Mouse (Mus musculus): Measurements from ENCODE around the gene G3bp2. TPM values are rescaled to one million over a fixed set of nuclear protein-coding genes. Genes with fewer than 3 reads are reported as not detected.

G3bp2 gene
- polyA plus RNA-seq, 1 experiment from 2014 or later, result 273 TPM

DNA sequence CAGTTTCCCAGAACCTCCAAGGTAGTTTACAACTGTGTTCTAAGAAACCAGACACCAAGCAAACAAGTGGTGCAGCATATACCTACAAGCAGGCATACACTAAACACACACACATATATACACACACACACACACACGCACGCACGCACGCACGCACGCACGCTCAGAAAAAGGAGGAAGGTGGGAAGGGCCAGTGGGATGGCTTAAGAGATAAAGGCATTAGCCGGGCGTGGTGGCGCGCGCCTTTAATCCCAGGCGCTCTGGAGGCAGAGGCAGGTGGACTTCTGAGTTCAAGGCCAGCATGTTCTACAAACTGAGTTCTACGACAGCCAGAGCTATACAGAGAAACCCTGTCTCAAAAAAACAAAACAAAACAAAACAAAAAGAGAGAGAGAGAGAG, 9.5 kb downstream of the G3bp2 start:
- Histone ChIP-seq H3K36me3 (peaks cover 44% of the 10 kb centered on the region), H3K4me3 (no peak overlapping the region), H3K4me1 (0 out of 2 replicates have a peak, but pooled peaks cover 3% of the 10 kb centered on the region), H3K27me3 (ENCODE audit: low read depth, poor library complexity, severe bottlenecking) (no peaks in the 10 kb centered on the region), H3K27ac (replicated peaks) (no peak overlapping the region), H3K9me3 (replicated peaks) (no peaks in the 10 kb centered on the region)
- DNase-seq (ENCODE audit: low spot score), result no peak
- 97% methylated on average over 14 of the region's 14 CpGs for WGBS

DNA sequence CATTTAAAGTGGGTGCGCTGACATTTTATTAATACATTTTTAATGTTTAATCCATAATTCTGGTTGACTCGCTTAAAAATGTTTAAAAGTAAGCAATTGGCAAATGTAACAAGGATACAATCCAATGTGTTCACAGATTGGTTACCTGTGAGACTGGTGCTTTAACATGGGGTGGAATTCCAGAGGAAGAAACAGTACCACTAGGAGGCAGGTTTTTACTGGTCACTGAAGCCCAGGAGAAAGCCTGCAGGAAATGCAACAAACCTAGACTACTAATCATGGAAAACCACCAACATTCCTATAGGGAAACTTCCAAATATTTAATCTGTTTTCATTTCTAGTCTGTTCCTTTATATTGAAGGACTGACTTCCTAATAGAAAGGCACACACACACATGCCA, 20.3 kb downstream of the G3bp2 start:
- H3K36me3 ChIP-seq, result peaks cover 99% of the 10 kb centered on the region
- no peaks in the 10 kb centered on the region for H3K4me1 ChIP-seq
- no peak for DNase-seq (ENCODE audit: low spot score)
- no peaks in the 10 kb centered on the region for H3K27me3 ChIP-seq (ENCODE audit: low read depth, poor library complexity, severe bottlenecking)
- no peak overlapping the region for H3K4me3 ChIP-seq
- no peaks in the 10 kb centered on the region for H3K9me3 ChIP-seq (replicated peaks)
- no peak overlapping the region for H3K27ac ChIP-seq (replicated peaks)
- 94% methylated on average over 2 of the region's 2 CpGs for WGBS

DNA sequence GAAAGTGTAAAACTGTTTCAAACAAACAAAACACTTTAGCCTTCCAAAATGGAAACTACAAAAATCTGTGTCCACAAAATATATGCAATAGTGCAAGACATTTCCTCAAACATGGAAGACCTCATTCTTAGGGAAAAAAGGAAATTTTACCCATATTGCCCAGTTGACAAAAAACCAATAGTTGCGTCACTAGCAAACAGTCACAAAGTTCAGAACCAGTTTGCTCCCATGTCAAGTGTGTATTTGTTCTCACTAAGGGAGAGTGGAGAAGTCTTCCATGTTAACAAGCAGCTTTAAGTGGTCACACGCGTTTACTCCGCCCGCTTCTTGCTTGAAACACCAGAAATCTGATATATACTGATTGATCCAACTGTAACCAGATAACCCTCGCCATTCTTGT, 30.7 kb downstream of the G3bp2 start:
- WGBS, result 97% methylated on average over 6 of the region's 6 CpGs
- H3K27me3 ChIP-seq (ENCODE audit: low read depth, poor library complexity, severe bottlenecking), result no peaks in the 10 kb centered on the region
- DNase-seq (ENCODE audit: low spot score), result no peak
- peaks cover 68% of the 10 kb centered on the region for H3K36me3 ChIP-seq
- no peak overlapping the region for H3K4me3 ChIP-seq
- no peaks in the 10 kb centered on the region for H3K9me3 ChIP-seq (replicated peaks)
- no peaks in the 10 kb centered on the region for H3K4me1 ChIP-seq
- no peak overlapping the region for H3K27ac ChIP-seq (replicated peaks)

DNA sequence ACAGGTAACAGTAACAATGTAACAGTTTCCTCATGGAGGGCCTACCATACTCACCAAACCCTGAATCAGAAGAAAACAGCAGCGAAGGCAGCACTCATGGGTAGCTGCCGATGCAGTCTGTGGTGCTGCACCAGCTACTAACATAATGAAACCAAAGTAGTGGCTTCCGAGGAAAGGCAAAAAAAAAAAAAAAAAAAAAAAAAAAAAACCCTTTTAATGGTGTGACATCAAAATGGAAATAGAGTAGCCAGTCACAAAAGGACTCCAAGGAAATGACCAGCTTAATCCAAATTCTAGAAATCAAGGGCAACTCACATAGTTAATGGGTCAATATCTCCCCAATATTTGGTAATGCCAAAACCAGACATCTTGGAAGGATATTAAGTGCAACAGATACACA, 33.1 kb downstream of the G3bp2 start:
- Histone ChIP-seq H3K4me1 (no peaks in the 10 kb centered on the region), H3K27ac (replicated peaks) (no peak overlapping the region), H3K27me3 (ENCODE audit: low read depth, poor library complexity, severe bottlenecking) (no peaks in the 10 kb centered on the region), H3K4me3 (no peak overlapping the region), H3K36me3 (peaks cover 44% of the 10 kb centered on the region), H3K9me3 (replicated peaks) (no peaks in the 10 kb centered on the region)
- DNase-seq (ENCODE audit: low spot score), result no peak
- 89% methylated on average over 3 of the region's 3 CpGs for WGBS

DNA sequence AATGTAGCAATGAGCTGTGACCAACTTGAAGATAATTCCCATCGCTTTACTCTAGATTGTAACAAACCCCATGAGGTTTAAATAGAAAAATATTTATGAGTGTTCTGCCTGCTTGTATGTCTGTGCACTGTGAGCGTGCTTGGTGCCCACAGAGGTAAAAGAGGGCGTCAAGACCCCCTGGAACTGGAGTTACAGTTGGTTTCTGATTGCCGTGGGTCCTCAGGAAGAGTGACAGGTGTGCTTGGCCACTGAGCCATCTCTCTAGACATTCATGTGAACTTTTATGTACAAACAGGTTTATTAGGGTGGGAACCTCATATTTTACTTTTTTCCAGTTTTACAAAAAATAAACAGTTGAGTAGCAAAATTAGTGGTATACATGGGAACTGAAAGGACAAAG, 39.7 kb downstream of the G3bp2 start, which contains the start of gene Cdkl2:
Cdkl2 (minus strand) TSS at position 101 of the 400 bp plus-strand sequence.
- peak within 1 kb of the TSS; percentile 70; the same call in 1 of the 2 replicates for H3K27ac ChIP-seq (replicated peaks)
- H3K4me3 ChIP-seq, result peak within 1 kb of the TSS; percentile 84

DNA sequence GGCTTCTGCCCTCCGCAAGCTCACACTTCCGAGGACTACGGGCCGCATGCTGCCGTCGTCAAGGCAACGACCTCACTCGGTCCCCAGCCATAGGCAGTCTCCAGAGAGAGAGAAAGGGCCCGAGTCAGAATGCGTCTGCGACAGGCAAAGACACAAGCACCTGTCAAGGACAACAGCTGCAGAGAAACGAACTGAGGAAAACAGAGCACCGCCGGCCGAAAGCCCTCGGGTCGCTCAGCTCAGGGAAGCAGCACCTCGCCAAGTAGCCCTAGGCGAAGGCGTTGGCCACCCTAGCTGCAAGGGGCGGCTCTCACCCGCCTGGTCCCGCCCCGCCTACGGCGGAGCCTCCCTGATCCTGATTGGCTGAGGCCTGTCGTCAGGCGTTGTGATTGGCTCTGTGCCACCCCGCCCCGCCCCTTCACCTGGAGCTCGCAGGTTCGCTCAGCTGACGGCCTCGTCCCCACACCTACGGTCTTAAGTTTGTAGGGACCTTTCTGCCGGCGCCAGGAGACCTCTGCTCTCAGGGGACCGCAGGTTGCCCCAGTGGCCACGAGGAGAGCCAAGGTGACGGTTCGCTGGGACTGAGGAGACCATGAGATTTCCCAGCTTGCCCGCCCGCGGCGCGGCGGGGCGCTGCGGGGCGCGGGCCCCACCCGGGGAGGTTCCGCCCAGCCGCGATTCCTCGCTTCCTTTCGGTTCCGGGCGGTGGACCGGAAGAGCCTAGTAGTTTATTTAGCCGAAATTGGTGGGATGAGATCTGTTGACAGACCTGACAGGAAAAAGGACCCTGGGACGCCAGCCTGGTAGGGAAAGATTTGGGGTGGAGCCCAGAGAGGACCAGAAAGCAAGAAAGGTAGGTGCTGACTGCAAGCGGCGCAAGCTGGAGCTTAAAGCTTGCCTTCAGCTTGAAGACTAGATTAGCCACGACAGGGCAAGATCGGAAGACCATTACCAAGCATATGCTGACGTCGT, 40.9 kb downstream of the G3bp2 start:
- WGBS, result under 1% methylated on average over 68 of the region's 68 CpGs
- Histone ChIP-seq H3K27ac (replicated peaks) (peak overlapping the region; percentile 70; the same call in 1 of the 2 replicates), H3K4me3 (peak overlapping the region; percentile 84), H3K27me3 (ENCODE audit: low read depth, poor library complexity, severe bottlenecking) (peaks cover 33% of the 10 kb centered on the region), H3K36me3 (no peaks in the 10 kb centered on the region), H3K4me1 (peaks cover 9% of the 10 kb centered on the region), H3K9me3 (replicated peaks) (no peaks in the 10 kb centered on the region)
- DNase-seq (ENCODE audit: low spot score), result peak; percentile 87

More for the DNA sequence above, 39.7 kb downstream of the G3bp2 start, which contains the start of gene Cdkl2:
- H3K4me1 ChIP-seq, result peaks cover 9% of the 10 kb centered on the region
- DNase-seq (ENCODE audit: low spot score), result no peak
- no peaks in the 10 kb centered on the region for H3K36me3 ChIP-seq
- H3K9me3 ChIP-seq (replicated peaks), result no peaks in the 10 kb centered on the region
- WGBS, result 79% methylated on average over 4 of the region's 4 CpGs
- H3K27me3 ChIP-seq (ENCODE audit: low read depth, poor library complexity, severe bottlenecking), result peaks cover 33% of the 10 kb centered on the region

DNA sequence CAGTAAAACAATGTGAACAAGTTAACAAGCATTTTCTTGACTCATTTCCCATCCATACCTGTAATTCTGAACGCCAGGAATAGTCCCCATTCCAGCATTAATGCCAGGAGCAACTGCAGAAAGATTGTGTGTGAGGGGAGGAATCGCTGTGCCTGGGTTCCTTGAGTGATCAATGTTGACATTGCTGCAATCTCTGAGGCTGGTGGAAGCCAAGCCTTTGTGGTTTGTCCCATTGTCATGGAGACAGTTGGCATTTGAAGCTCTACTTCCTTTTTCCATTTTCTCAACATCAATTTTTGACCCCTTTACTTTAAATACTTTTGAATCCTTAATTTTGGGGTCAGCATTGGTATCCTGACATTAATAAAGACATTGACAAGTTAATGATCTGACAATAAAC, 63.6 kb downstream of the G3bp2 start:
- 70% methylated on average over 2 of the region's 2 CpGs for WGBS
- no peak overlapping the region for H3K4me3 ChIP-seq
- no peaks in the 10 kb centered on the region for H3K36me3 ChIP-seq
- H3K27me3 ChIP-seq (ENCODE audit: low read depth, poor library complexity, severe bottlenecking), result no peaks in the 10 kb centered on the region
- H3K9me3 ChIP-seq (replicated peaks), result no peaks in the 10 kb centered on the region
- H3K27ac ChIP-seq (replicated peaks), result no peak overlapping the region
- no peak for DNase-seq (ENCODE audit: low spot score)
- no peaks in the 10 kb centered on the region for H3K4me1 ChIP-seq

DNA sequence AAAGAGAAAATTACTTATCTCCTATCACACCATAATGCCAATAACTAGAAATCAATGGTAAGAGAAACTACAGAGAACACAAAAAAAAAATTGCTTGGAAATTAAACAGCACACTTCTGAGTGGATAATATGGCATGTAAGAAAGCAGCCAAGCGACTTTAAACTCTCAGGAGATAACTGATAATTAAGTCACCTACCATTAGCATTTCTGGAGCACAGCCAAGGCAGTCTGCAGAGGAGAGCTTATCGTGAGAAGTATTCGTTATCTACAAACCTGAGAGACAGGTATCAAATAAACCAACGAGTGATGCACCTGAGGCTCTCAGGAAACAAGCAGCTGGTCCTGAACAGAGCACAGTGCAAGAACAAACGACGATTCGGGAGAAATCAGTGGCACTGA, 71.8 kb downstream of the G3bp2 start:
- Histone ChIP-seq H3K9me3 (replicated peaks) (no peaks in the 10 kb centered on the region), H3K36me3 (no peaks in the 10 kb centered on the region), H3K4me1 (no peaks in the 10 kb centered on the region), H3K4me3 (no peak overlapping the region), H3K27me3 (ENCODE audit: low read depth, poor library complexity, severe bottlenecking) (no peaks in the 10 kb centered on the region), H3K27ac (replicated peaks) (no peak overlapping the region)
- no peak for DNase-seq (ENCODE audit: low spot score)
- 84% methylated on average over 7 of the region's 7 CpGs for WGBS

DNA sequence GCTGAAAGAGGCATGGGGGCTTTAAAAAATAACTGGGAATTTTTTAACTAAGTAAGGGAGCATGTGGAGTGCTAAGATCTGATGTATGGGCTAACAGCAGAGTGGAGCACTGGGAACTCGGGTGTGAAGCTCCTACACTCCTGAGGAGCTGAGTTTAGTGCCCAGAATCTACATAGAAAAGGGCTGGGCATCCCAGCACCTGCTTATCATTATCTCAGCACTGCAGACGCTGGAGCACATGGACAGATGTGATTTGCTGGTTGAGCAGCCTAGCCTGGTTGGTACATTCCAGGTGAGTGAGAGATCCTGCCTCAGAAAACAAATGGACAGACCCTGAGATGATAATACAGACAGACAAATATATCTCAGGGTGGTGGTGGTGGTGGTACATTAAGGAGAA, 73.7 kb downstream of the G3bp2 start:
- no peak overlapping the region for H3K4me3 ChIP-seq
- 62% methylated on average over 2 of the region's 2 CpGs for WGBS
- no peaks in the 10 kb centered on the region for H3K9me3 ChIP-seq (replicated peaks)
- no peak for DNase-seq (ENCODE audit: low spot score)
- no peaks in the 10 kb centered on the region for H3K36me3 ChIP-seq
- no peaks in the 10 kb centered on the region for H3K4me1 ChIP-seq
- no peak overlapping the region for H3K27ac ChIP-seq (replicated peaks)
- no peaks in the 10 kb centered on the region for H3K27me3 ChIP-seq (ENCODE audit: low read depth, poor library complexity, severe bottlenecking)

DNA sequence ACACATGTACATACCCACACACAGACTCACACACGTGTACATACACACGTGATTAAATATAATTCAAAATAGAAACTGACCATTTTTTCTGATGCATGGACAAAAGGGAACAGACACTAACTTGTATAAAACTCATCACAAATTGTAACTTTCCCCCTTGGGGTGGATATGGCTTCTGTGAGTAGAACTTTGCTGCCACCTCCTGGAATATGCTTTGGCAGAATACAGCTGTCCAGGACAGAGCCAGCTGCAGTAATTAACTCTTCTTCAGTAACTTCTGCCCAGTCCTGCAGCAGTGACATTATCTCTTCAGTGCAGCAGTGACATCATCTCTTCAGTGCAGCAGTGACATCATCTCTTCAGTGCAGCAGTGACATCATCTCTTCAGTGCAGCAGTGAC, 80.5 kb downstream of the G3bp2 start:
- Histone ChIP-seq H3K27ac (replicated peaks) (no peak overlapping the region), H3K9me3 (replicated peaks) (peaks cover 9% of the 10 kb centered on the region; the same call in 1 of the 2 replicates), H3K36me3 (no peaks in the 10 kb centered on the region), H3K27me3 (ENCODE audit: low read depth, poor library complexity, severe bottlenecking) (no peaks in the 10 kb centered on the region), H3K4me3 (no peak overlapping the region), H3K4me1 (no peaks in the 10 kb centered on the region)
- WGBS, result 63% methylated on average over 2 of the region's 2 CpGs
- DNase-seq (ENCODE audit: low spot score), result peak; percentile 15

Other genes with a start within 250 kb of the G3bp2 start
- 58.0 and 64.7 TPM in 2 replicates for gene Rchy1, start 120.7 kb downstream of the G3bp2 start, polyA plus RNA-seq (2016; fragmentation: Nextera tagmentation; extraction: Ambion mirVana)
- not detected in 2 replicates for gene Odaph, start 96.2 kb downstream of the G3bp2 start, polyA plus RNA-seq (2016; fragmentation: Nextera tagmentation; extraction: Ambion mirVana)
- gene Cdkl2, start 39.8 kb downstream of the G3bp2 start, polyA plus RNA-seq (2016; fragmentation: Nextera tagmentation; extraction: Ambion mirVana), result 0.24 and 0.28 TPM in 2 replicates
- gene Uso1, start 54.2 kb upstream of the G3bp2 start, polyA plus RNA-seq (2016; fragmentation: Nextera tagmentation; extraction: Ambion mirVana), result 38.7 and 39.0 TPM in 2 replicates
- gene U90926, start 131.7 kb upstream of the G3bp2 start, polyA plus RNA-seq (2016; fragmentation: Nextera tagmentation; extraction: Ambion mirVana), result not detected in 2 replicates
- 0.35 and 0.47 TPM in 2 replicates for gene Ppef2, start 172.6 kb upstream of the G3bp2 start, polyA plus RNA-seq (2016; fragmentation: Nextera tagmentation; extraction: Ambion mirVana)
- 3.9 and 4.5 TPM in 2 replicates for gene Naaa, start 194.5 kb upstream of the G3bp2 start, polyA plus RNA-seq (2016; fragmentation: Nextera tagmentation; extraction: Ambion mirVana)
- gene Sdad1, start 226.8 kb upstream of the G3bp2 start, polyA plus RNA-seq (2016; fragmentation: Nextera tagmentation; extraction: Ambion mirVana), result 48.8 and 52.9 TPM in 2 replicates
- not detected in 2 replicates for gene Cxcl9, start 244.4 kb upstream of the G3bp2 start, polyA plus RNA-seq (2016; fragmentation: Nextera tagmentation; extraction: Ambion mirVana)
- 0.98 and 1.6 TPM in 2 replicates for gene Art3, start 248.1 kb upstream of the G3bp2 start, polyA plus RNA-seq (2016; fragmentation: Nextera tagmentation; extraction: Ambion mirVana)